Mouse (Mus musculus) embryo, embryonic 10 days (tissue): ENCODE data around the gene Pcna.
A peak's percentile ranks its signal among the peaks of the same experiment; 100 is the strongest.
"Not testable (repeated sequence)": the region's sequence is repeated elsewhere in the genome, so short reads cannot be mapped to it uniquely, and the experiment has no call there.

Experiments
- DNase-seq: peaks from one replicate; pipeline ENCODE4 v3.0.0-alpha.2; 2015; ENCODE audit warnings: low spot score

The Pcna gene

DNA sequence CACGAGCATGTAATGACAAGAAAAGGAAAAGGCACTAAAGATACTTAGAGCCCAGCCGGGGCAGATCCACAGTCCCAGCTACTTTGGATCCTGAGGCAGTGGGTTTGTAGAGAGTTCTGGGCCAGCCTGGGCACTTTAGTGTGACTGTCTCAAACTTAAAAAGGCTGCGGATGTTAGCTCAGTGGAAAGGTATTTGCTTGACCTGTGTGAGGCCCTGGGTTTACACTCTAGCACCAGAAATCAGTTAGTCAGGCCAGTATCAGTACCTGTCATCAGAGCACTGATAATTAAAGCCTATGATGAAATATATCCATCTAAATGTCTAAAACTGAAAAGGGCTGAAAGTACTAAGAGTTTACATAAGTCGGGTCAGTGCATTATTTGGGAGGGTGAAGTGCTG, 23.1 kb upstream of the Pcna start:
- no peak for DNase-seq

DNA sequence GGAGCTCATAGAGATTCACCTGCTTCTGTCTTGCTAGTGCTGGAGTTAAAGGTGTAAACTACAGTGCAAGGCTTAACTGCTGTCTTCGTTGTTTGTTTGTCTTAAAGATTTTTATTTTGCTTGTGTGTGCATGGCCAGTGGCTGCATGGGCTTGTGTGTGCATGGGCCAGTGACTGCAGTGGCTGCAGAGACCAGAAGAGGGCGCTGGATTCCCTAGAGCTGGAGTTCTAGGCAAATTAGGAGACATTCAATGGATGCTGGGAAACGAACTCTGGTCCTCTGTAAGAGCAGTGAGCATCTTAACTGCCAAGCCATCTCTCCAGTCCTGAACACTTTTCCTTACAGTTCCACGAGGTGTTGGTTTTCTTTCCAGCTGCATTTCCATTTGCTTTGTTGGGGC, 22.4 kb upstream of the Pcna start:
- DNase-seq: no peak

DNA sequence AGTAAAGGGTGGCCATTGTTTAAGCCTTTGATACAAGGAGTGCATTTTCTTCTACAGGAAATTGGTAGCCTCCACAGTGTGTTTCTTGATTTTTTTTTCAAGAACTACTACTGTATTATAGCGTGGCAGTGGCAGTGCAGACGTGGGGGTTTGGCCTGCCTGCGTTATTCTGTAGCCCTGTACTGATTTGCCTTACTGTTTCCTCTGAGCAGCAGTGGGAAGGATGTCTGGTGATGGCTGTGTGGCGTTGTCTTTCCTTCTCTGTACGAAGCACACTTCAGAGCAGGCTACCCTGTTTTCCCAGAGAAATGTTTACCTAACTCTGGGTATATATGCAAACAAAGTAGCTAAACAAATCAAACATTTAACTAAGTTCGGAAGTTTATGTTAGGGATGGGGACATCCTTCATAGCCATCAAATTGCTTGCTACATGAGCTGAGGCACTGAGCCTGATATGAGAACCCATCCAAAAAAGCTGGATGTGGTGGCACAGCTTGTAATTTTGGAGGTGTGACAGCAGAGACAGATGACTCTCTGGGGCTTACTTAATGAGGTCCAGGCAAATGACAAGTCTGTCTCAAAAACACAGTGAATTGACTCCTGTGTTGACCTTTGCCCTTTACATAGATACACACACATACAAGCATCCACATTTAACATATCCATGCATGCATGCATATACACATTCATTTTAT, 19.7 kb upstream of the Pcna start:
- no peak for DNase-seq

DNA sequence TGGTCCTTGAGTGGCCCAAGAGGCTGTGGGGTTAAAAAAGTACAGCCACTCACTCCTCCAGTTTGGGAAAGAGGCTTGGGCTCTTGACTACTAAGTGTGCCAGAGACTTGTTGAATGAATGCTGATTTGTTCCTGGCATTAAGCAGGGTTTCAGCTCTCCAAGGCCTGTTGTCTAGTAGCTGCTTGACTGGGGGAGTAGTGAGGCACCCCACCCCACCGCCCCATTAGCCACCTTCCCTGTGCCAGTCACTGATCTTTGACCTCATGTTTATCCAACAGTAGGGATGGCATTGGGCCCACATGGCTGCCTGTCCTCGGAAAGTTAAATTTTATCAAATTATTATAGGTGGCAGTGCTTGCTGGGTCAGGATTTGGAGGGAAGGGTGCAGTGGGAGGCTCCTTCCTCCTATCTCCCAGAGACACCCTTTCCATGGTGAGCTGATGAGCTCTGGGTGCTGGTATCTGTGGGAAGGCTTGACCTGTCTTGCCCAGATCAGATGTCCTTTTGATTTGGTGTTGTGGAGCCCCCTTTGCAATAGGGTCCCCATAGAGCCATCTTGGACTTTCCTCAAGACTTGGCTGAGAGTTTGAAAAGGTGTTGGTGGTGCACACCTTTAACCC, 17.3 kb upstream of the Pcna start:
- DNase-seq: no peak

DNA sequence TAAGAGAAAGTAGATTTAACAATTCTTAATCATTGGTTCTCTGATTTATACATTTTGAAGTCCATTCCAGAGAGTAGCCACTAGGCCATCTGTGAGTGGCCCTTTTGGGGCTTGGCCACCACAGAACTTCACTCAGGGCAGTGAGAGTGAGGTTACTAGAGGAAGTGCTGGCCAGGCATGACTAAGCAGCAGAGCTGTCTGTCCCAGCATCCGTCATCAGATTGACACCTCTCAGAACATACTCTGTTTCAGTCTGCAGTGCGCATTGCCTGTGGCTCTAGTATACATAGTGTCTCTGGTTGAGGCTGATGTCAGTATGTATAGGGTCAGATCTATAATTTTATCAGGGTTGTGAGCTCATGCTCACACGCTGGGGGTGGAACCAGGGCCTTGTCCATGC, 16.1 kb upstream of the Pcna start:
- DNase-seq: no peak

DNA sequence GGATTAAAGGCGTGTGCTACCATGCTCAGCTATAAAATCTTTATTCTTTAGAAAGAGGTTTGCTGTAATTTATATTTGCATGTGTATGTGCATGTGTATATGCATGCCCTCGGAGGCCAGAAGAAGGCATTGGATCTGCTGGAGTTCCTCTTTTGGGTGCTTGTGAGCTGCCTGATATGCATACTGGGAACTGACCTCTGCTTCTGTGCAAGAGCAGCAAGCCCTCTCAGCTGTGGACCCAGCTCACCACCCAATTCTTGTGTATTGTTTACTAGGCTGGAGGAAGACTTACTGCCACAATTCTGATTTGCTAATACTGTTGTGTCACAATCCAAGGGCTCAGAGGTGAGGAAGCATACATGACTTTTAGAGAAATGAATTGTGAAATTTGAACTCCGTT, 13.0 kb upstream of the Pcna start:
- no peak for DNase-seq

DNA sequence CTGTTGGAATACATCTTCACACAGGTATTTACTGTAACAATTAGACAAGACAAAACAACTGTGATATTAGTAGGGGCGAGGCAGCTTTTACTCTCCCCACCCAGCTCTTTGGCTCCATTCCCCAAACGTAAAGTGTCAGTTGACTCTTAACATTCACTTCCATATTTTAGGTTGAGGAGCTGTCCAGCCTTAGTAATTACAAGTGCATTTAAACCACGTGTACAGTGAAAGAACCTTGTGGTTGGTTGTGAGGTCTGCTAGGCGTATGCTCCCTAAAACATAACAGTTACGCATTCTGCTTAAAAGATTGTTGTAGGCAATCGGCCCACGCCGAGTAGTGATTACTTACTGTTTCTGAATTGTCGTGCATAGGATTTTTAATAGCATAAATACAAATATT, 12.1 kb upstream of the Pcna start:
- no peak for DNase-seq

DNA sequence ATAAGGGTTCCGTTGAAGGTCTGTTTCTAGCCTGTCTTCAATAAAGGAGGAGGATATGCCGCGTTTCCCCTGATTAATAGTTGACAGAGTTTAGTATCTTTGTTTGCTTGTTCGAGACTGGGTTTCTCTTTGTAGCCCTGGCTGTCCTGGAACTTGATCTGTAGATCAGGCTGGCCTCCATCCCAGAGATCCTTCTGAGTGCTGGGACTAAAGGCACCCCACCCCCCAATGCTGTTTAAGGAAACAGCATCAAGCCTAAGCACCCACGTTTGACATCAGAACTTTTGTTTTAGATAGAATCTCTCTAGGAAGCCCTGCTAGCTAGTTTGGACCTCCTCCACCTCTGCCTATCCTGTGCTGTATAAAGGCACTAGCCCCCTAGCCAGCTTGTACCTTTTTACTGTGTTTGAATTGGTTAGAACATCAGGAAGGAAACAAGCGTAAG, 11.2 kb upstream of the Pcna start:
- no peak for DNase-seq

DNA sequence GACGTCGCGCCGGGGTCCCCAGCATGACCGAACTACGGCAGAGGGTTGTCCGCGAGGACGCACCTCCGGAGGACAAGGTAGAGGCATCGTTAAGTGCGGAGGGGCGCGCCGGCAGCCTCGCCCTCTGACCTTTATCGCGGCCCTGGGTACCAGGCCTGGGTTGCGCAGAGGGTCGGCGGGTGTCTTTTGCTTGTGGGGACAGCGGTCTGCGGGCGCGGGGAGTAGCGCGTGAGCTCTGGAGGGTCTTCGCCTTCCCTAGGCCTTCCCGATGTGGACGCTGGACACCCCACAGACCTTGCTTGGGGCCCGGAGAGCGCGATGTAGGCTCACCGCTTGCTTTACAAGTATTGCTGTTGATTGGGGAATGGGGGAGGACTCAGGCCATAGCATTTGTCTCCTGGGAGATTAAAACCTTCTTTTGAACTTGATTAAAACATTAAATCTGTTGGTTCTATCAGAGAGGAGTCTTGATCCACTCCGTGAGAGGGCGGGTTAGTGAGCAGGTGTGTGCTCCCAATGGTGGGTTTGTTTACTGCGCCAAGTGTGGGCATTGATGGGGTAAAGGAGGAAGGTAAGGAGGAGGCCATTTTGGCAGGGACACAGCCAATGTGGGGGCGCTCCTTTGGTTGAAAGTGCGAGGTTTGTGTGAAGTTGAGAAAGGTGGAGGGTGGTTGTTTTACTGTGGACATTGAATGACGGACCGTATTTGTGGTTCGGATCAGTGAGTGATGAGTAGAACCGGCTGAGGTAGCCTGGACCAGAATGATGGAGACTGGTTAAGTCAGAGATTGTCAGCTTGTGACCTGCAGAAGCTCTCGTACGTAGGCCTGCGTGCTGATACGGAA, 10.5 kb upstream of the Pcna start:
- peak; percentile 34 for DNase-seq

DNA sequence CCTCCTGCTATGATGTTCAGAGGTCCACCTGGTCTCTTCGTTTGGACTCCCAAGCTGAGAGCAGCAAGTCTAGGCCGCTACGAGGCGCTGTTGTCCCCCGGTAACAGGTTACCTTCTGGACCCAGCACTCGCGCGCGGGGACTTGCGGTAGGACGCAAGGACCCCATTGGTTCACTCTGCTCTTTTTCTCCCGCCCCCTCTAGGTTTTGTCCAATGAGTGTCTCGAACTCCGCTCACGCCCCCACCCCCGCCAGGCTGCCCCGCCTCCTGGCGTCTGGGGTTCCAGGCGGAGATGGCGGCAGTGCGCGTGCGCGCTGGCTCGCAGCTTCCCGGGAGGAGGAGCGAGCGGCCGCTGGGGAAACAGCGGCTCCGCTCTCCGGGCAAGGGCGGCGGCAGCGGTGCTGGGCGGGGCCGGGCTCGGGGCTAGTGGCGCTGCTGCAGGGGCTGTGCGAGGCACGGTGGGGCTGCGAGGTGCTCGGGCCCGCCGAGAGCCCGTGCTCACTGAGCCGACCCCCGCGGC, 9.8 kb upstream of the Pcna start, which contains the start of gene Cds2:
Gene Cds2, plus strand, starts transcription at position 270 of the 520 bp plus-strand sequence.
- DNase-seq: peak; percentile 99

DNA sequence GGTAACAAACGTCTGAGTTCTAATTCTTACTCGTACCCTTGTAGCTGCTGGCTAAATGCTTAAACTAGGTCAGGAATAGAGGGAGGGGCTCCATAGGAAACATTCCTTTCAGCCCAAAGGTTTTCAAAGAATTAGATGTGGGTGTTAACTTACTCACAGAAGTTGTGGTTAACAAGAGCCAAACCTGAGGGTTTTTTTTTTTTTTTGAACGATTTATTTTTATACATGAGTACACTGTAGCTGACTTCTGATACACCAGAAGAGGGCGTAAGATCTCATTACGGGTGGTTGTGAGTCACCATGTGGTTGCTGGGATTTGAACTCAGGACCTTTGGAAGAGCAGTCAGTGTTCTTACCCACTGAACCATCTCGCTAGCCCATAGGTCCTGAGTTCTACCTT, 9.1 kb upstream of the Pcna start:
- DNase-seq: no peak

DNA sequence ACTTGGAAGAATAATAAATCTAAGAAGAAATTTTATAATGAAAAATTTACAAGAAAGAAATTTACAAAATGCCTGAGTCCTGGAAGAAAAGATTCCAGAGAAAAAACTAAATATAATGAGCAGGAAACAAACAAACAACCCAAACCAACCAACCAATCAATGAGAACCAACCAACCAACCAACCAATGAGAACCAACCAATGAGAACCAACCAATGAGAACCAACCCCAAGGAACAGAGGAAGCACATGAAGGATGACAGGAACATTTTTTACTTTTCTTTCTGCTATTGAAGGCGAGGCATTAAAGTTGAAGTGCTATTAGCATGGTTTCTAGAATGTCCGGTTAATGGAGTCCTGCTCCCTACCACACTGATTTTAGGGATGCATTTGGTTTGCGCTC, 7.5 kb upstream of the Pcna start:
- no peak for DNase-seq

DNA sequence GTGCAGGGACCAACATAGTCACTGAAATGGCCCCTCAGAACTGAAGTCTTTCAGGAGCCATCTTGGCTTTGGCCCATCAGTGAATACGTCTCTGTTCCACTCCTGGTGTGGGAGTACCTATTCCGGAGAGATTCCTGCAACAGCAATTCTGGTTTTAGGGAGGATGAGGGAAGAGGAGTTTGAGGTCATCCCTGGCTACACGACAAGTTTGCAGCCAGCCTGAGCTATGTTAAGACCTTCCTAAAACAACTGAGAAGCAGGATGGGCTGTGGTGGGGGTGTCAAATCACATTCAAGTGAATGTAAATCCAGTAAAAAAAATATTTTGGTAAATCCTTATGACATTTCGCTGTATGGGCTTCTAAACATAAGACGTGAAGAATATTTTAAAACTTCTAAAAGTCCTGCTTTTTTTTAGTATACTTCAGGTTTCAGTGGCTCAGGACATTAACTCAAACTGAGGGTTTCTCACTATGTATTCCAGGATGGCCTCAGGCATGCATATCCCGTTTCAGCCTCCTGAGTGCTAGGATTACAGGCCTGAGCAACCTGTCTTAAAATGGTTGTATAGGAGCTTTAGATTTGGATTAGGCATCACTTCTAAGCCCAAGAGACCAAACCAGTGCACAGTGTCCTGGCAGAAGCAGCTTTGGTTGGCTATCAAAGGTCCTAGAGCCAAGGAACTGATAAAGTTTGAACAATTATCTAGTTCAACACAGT, 4.4 kb upstream of the Pcna start:
- DNase-seq: no peak

DNA sequence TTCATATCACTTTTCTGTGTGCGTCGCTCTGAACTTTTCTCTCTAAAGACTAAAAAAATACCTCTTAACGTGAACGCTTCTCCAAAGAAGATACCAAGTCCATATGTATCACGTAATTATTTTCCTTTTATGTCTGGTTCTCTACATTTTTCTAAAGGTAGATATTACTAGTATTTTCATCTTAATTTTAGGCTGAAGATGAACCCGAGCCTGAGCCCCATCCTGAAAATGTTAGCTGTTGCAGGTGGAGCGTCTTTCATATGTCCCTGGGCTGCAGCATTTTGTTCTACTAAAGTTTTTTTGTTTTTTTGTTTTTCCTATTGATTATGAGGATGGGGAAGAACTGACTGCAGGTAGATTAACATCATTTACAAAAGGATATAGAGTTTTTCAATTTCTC, 489 bp upstream of the Pcna start:
- DNase-seq: no peak

DNA sequence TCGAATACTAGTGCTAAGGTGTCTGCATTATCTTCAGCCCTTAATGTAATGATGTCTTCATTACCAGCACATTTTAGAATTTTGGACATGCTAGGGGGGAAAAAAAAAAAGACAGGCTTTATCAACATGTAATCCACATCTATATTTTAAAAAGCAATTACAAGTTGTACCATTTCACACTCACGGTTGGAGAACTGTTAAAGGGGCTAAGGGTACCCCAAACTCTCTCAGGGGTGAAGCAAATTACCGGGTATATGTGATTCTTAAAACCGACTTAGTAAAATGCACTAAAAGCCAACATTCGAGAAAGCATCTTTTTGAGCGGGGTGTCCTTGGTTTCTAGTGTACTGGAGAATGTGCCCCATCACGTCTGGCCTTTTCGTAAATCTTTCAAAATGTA, 1.2 kb downstream of the Pcna start:
- DNase-seq: no peak

DNA sequence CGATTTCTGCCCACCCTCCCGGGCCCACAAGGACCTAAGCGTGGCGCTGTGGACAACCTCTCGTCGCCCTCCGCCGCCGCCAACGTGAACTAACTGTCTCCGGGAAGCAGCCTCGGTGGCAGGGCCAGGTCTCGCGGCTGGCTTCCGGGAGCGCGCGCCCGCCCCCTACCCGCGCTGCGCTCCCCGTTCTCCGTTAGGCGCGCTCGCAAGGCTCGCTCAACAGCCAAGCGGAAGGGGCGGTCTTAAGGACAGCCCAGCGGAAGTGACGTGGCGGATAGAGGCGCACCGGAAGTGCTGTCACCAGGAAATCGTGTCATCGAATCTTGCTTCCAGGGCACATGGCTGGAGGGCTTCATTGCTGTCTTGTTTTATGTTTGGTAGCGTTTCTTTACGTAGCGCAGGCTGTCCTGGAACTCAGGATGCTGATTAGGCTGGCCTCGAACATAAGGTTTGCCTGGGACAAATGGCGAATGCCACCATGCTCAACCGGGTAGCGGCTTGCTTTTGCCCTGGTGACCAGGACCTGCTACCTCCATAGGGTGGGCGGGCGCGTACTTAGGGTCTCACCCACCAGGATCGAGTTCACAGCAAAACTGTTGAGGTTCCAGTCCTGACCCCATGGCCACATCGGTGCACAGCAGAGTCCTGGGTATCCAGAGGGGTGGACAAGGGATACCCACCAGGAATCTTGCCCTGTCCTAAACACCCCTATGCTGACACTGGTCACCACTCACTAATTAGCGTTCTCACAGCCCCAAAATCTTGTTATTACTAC, 5.4 kb downstream of the Pcna start, which contains the start of gene Tmem230:
Gene Tmem230, minus strand, starts transcription at position 269 of the 775 bp plus-strand sequence.
- peak; percentile 100 for DNase-seq

DNA sequence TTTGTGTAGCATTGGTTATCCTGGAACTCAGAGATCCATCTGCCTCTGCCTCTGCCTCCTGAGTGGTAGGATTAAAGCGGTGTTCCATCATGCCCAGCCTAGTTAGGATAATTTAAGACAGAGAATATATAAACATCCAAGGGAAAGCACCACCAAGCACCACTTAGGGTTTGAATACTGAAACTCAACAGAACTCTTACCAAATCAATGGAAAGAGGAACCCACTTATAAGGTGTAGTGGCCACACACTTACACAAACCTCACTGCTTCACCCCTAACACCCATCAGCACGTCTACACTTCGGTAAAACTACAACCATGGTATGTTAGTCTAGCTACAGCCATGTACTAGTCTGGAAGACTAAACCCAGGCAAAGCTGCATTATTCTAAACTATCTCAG, 9.7 kb downstream of the Pcna start:
- DNase-seq: no peak

DNA sequence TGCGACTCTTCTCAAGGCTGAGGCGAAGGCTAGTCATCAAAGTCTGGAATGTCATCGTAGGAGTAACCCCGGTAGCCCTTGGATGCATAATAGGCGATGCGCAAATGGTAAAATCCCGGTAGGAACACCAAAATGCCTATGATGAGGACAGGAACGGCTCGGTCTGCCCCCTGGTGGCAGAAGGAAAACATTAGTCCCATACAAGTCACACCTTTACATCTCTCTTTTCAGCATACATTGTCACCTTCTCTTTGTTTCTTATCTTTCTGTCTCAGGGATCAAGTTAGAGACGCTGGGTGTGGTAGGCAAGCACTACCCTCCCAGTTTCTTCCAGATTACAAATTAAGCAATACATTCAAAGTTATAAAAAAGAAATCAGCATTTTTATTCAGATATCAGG, 12.7 kb downstream of the Pcna start:
- peak; percentile 73 for DNase-seq

DNA sequence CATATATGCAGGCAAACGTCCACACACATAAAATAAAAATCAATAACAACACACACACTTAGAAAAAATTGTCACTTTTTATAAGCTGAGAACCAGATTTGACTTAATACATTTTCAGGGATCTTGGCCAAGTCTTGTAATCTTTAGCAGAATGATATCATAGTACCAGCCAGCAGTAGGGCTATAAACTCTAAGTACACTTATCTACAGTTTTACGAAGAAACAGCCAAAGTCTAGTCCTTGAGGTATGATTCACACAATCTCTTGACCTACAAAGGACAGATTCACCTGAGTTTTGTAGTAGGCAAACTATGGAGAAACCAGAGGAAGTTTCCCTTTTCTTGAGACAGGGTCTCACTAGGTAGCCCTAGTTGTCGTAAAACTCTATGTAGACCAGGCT, 13.7 kb downstream of the Pcna start:
- DNase-seq: not testable (repeated sequence)

DNA sequence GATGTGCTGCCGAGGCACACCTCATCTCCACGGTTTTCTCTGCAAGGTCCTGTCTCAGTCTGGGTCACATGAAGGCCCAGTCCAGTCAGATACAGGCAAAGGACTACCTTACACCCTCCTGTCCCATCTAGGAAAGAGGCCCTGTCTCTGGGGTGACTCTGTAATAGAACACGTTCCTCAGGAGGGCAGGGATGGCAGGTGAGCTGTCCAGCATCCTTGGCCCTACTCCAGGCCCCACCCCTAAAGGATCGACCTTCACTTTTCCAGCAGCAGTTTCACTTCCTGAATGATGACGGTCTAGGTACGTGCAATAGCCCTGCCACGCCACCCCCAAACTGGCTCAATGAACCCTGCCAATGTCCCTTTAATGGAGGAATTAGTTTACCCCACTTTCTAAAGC, 17.1 kb downstream of the Pcna start:
- DNase-seq: no peak

DNA sequence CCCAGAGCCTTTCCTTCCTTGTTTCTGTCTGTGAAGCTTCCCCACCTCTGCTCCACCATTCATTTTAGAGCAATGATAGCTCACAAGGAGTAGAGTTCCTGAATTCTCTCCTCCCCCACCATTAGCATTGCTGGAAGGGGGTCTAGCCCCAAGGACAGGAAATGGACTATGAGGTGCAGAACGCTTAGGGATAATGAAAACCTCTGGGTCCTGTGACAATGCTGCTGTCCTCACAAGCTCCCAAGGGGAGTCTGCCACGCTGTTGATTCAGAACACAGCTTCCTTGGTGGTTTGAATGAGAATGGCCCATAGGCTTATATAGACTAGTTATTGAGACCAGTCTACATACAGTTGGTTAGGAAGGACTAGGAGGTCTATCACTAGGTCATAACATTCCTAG, 17.8 kb downstream of the Pcna start:
- DNase-seq: no peak
